Mouse (Mus musculus) liver, embryonic 13.5 days (tissue): ENCODE measurements around the gene Gm5741. TPM values are rescaled to one million over a fixed set of nuclear protein-coding genes. Genes with fewer than 3 reads are reported as not detected.

Experiments
- ATAC-seq: fragments of 200-750 bp; cut with Nextera tagmentation; 2 replicates; pipeline ENCODE4 v1.8.0; 2017; ENCODE audit warnings: low read depth, mild to moderate bottlenecking, moderate number of reproducible peaks, moderate library complexity
- DNase-seq: peaks from one replicate; pipeline ENCODE4 v3.0.0; 2022
- H3K27ac ChIP-seq: fragments of 300-500 bp; sonication (generic); 2 replicates; pipeline ENCODE4 v1.5.1; 2015; ENCODE audit warnings: moderate library complexity, mild to moderate bottlenecking, inconsistent platforms
- H3K27me3 ChIP-seq: fragments of 300-500 bp; sonication (generic); 2 replicates; pipeline ENCODE4 v1.6.1; 2015; ENCODE audit warnings: mild to moderate bottlenecking, inconsistent platforms
- H3K36me3 ChIP-seq: fragments of 300-500 bp; sonication (generic); 2 replicates; pipeline ENCODE4 v1.6.1; 2015; ENCODE audit warnings: mild to moderate bottlenecking, inconsistent platforms
- H3K4me1 ChIP-seq: fragments of 300-500 bp; sonication (generic); replicated peaks from 2 replicates; pipeline ENCODE4 v1.6.1; 2015; ENCODE audit warnings: inconsistent platforms
- H3K4me2 ChIP-seq: fragments of 300-500 bp; sonication (generic); 2 replicates; pipeline ENCODE4 v1.6.1; 2015; ENCODE audit warnings: inconsistent platforms, mild to moderate bottlenecking, moderate library complexity
- H3K4me3 ChIP-seq: fragments of 300-500 bp; sonication (generic); replicated peaks from 2 replicates; pipeline ENCODE4 v1.5.1; 2015; ENCODE audit warnings: mild to moderate bottlenecking, inconsistent platforms
- H3K9ac ChIP-seq: fragments of 300-500 bp; sonication (generic); 2 replicates; pipeline ENCODE4 v1.6.1; 2015; ENCODE audit warnings: mild to moderate bottlenecking, inconsistent platforms
- H3K9me3 ChIP-seq: fragments of 300-500 bp; sonication (generic); replicated peaks from 2 replicates; pipeline ENCODE4 v1.6.1; 2016; ENCODE audit warnings: inconsistent platforms
- whole genome bisulfite sequencing: fragments of 180-500 bp; shearing (Covaris S2); methylation state at CpG from one replicate; pipeline ENCODE4 v1.1.7; 2015; ENCODE audit not compliant: insufficient replicate concordance; 5-methylcytosine and 5-hydroxymethylcytosine counted together
- polyA plus RNA-seq: library from polyadenylated mRNA; unstranded; fragments of >200 nt; fragmentation: Nextera tagmentation; extraction: Ambion mirVana; gene quantifications from 2 replicates; pipeline ENCODE4 v1.2.1, GENCODE M21; 2015

Gene Gm5741
- polyA plus RNA-seq, 1 experiment from 2014 or later = not detected

DNA sequence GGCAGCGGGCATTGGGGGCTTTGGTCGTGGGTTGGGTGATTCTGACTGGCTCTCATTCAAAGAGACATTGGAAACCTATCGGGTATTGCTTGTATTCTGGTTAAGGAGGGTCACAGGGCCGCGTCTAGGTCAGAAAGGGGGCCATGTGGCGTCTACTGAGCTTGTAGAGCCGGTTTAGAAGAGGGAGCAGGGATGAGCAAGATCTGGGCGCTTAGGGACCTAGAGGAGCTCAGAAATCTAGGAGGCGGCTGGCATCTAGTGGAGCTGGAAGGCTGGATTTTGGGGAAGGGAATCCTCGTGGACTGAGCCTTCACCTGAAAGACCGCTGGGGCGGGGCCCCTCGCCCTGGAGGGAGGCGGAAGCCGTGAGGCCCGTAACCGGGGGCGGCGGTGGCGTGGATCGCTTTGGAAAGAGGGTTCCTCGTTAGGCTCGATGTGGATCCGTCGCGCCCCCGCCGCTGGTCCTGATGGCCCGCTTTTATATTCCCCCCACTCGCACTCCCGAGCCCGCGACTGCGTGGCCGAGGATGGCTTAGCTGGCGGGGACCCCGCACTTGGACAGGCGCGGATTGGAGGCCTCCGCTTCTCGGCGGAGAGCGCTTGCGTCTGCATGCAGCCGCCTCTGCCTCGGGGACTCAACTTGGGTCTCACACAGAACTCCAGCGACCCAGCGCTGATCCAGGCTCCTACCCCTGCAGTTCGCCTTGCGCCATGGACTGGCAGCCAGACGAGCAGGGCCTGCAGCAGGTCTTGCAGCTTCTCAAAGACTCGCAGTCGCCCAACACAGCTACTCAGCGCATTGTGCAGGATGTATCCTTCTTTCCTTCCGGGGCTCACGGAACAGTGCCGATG lies 29.9 kb downstream of the Gm5741 start:
- Histone ChIP-seq H3K9ac (peak overlapping the region; percentile 93), H3K9me3 (no peaks in the 10 kb centered on the region), H3K4me1 (peaks cover 67% of the 10 kb centered on the region), H3K4me3 (peak overlapping the region; percentile 86), H3K4me2 (peak overlapping the region; percentile 93), H3K27ac (peak overlapping the region; percentile 97), H3K36me3 (peaks cover 45% of the 10 kb centered on the region), H3K27me3 (no peaks in the 10 kb centered on the region)
- DNase-seq (peak; percentile 62), ATAC-seq (peak; percentile 40)
- under 1% methylated on average over 57 of the region's 57 CpGs for WGBS

DNA sequence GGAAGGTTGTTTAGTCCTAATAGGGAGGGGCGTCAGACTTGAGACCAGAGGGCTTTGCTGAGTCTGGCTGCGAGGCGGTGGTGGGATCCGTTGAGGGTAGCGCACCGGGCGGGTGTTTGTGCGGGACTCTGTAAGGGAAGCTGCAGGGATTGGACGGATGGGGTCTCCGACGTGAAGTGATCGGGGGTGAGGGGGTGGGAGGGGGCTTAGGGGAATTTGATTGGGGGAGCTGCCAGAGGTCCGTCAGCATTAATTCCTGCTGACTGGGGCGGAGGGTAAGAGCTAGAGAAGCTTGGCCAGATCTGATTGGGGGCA lies 30.5 kb downstream of the Gm5741 start:
- peaks cover 45% of the 10 kb centered on the region for H3K36me3 ChIP-seq
- peaks cover 71% of the 10 kb centered on the region for H3K4me1 ChIP-seq
- H3K9ac ChIP-seq = peak overlapping the region; percentile 93
- H3K9me3 ChIP-seq = no peaks in the 10 kb centered on the region
- H3K4me2 ChIP-seq = peak overlapping the region; percentile 93
- peak; percentile 32 for ATAC-seq
- H3K4me3 ChIP-seq = peak overlapping the region; percentile 86
- H3K27ac ChIP-seq = peak overlapping the region; percentile 97
- WGBS = under 1% methylated on average over 14 of the region's 14 CpGs
- no peaks in the 10 kb centered on the region for H3K27me3 ChIP-seq
- no peak for DNase-seq

DNA sequence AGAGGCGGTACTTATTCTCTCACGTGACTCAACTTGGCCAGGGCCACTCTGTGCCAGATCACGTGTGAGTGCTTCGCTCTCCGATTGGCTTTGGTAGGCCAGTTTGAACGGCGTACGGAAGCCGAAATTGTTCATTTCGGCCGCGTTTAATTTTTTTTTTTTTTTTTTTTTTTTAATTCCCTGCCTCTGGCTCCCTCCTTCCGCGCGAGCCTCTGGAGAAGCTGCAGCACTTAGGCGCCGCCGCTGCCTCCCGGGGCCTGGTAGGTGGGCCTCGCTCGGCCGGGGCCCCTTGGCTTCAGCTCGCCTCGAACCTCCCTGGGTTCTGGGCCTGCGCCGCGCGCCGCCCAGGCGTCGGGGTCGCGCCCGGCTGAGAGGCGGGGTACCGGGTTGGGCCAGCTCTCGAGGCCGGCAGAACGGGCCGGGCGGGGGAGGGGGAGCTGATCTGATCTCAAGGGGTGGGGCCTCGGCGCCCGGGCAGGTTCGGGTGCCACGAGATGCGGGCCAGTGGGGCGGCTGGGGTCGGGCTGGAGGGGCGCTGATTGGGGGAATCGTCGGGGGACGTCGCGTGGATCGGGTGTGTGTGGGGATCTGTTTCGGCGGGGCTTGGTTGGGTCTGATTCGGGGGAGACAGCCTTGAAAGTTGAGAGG lies 30.9 kb downstream of the Gm5741 start, which contains the start of gene Tnpo2:
TSS of gene Tnpo2 (plus strand) at position 198 of the 648 bp plus-strand sequence.
- H3K27me3 ChIP-seq = no peaks in the 10 kb centered on the region
- ATAC-seq (peak; percentile 84), DNase-seq (peak; percentile 86)
- H3K9ac ChIP-seq = peak within 1 kb of the TSS; percentile 93
- H3K27ac ChIP-seq = peak within 1 kb of the TSS; percentile 97
- H3K4me3 ChIP-seq = peak within 1 kb of the TSS; percentile 86
- peaks cover 73% of the 10 kb centered on the region for H3K4me1 ChIP-seq
- H3K4me2 ChIP-seq = peak within 1 kb of the TSS; percentile 93
- H3K9me3 ChIP-seq = no peaks in the 10 kb centered on the region
- H3K36me3 ChIP-seq = peaks cover 45% of the 10 kb centered on the region
- WGBS = under 1% methylated on average over 59 of the region's 59 CpGs

DNA sequence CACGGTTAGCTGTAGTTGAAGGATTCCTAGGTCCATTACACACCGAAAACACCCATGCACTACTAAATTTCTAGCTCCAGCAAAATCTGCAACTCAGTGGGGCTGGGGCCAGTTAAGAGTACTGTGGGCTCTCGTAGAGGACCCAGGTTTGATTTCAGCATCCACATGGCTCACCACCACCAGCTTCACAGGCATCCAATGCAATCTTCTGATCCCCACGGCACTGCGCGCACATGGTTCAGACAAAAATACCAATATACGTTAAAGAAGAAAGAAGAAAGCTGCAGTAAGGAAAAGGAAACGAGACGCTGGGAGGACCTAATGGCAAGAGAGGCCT lies 31.4 kb downstream of the Gm5741 start:
- Histone ChIP-seq H3K4me1 (peaks cover 69% of the 10 kb centered on the region), H3K4me2 (peak overlapping the region; percentile 93), H3K36me3 (peaks cover 45% of the 10 kb centered on the region), H3K27ac (peak overlapping the region; percentile 88), H3K9ac (peak overlapping the region; percentile 81), H3K9me3 (no peaks in the 10 kb centered on the region), H3K27me3 (no peaks in the 10 kb centered on the region), H3K4me3 (peak overlapping the region; percentile 86)
- DNase-seq = no peak
- ATAC-seq = peak; percentile 32
- 0% methylated on average over 9 of the region's 9 CpGs for WGBS

DNA sequence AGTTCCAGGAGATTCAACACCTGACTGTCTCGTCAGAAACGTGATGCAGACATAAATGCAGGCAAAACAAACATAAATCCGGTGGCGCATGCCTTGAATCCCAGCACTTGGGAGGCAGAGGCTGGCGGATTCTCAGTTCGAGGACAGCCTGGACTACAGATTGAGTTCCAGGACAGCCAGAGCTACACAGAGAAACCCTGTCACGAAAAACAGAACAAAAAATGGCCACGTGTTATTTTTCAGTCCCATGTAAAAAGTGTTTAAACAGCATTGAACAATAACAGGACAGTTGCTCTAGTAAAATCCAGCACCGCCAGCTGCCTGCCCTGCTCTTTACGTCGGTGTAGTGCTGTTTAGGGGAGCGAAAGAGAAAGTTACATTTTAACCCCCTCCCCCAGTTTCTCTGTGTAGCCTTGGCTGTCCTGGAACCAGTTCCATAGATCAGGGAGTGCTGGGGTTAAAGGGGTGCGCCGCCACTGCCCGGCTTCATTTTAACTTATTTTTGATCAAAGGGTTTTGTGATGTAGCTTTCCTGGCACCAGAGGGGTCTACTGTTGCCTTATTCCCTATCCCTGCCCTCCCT lies 32.0 kb downstream of the Gm5741 start:
- H3K36me3 ChIP-seq = peaks cover 45% of the 10 kb centered on the region
- H3K4me3 ChIP-seq = peak overlapping the region; percentile 86
- no peaks in the 10 kb centered on the region for H3K9me3 ChIP-seq
- H3K27ac ChIP-seq = peak overlapping the region; percentile 88
- no peaks in the 10 kb centered on the region for H3K27me3 ChIP-seq
- DNase-seq (peak; percentile 27), ATAC-seq (0 out of 2 replicates have a peak, but pooled peaks have one; percentile 8)
- peak overlapping the region; percentile 81 for H3K9ac ChIP-seq
- under 1% methylated on average over 15 of the region's 15 CpGs for WGBS
- H3K4me1 ChIP-seq = peaks cover 64% of the 10 kb centered on the region
- peak overlapping the region; percentile 93 for H3K4me2 ChIP-seq

DNA sequence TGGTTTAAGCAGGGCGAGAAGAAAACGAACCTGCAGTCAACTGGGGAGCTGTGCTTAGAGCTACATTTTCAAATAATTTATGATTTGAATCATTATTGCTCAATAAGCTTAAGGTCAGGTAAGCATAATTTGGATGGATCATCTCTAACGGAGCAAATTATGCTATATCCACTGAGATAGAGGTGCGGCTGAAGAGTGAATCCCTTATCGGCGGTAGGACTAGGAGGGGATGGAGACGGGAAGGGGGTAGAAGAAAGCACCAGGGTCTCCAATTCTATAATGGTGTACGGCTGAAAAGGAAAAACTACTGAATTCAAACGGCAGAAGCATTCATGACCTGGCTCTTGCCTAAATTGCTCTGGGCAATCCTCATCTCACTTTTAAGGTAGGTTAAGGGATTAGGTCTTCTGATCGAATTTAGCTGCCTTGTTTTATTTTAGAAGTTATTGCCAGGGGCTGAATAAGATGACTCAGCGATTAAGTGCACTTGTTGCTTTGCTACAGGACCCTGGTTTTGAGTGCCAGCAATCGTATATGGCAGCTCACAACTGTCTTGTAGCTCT lies 32.5 kb downstream of the Gm5741 start:
- no peak for ATAC-seq
- Histone ChIP-seq H3K27me3 (no peaks in the 10 kb centered on the region), H3K9me3 (no peaks in the 10 kb centered on the region), H3K27ac (peak overlapping the region; percentile 88), H3K36me3 (peaks cover 44% of the 10 kb centered on the region), H3K4me3 (peak overlapping the region; percentile 86), H3K9ac (peak overlapping the region; percentile 81), H3K4me2 (peak overlapping the region; percentile 93), H3K4me1 (peaks cover 60% of the 10 kb centered on the region)
- WGBS = 4% methylated on average over 12 of the region's 12 CpGs
- DNase-seq = no peak

DNA sequence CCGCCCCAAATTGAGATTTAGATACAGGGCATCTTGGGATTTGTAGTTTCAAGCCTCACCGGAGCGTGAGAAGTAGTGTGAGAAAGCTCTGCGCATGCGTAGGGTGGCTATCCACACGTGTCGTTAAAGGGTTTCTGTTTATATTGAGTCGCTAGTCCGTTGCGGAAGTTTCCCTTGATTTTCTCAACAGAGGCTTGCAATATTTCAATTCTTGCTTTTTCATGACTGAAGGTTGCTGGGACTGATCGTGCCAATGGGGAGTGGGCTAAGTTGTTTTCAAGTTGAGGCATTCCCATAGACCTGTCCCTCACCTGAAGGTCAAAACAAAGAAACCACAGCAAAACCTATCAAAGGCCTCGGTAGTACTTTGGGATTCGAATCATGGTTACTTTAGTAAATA lies 33.0 kb downstream of the Gm5741 start:
- peak overlapping the region; percentile 93 for H3K4me2 ChIP-seq
- H3K27me3 ChIP-seq = no peaks in the 10 kb centered on the region
- peaks cover 60% of the 10 kb centered on the region for H3K4me1 ChIP-seq
- DNase-seq (peak; percentile 61), ATAC-seq (no peak)
- peak overlapping the region; percentile 86 for H3K4me3 ChIP-seq
- peak overlapping the region; percentile 88 for H3K27ac ChIP-seq
- H3K36me3 ChIP-seq = peaks cover 44% of the 10 kb centered on the region
- under 1% methylated on average over 13 of the region's 13 CpGs for WGBS
- peak overlapping the region; percentile 81 for H3K9ac ChIP-seq
- H3K9me3 ChIP-seq = no peaks in the 10 kb centered on the region

DNA sequence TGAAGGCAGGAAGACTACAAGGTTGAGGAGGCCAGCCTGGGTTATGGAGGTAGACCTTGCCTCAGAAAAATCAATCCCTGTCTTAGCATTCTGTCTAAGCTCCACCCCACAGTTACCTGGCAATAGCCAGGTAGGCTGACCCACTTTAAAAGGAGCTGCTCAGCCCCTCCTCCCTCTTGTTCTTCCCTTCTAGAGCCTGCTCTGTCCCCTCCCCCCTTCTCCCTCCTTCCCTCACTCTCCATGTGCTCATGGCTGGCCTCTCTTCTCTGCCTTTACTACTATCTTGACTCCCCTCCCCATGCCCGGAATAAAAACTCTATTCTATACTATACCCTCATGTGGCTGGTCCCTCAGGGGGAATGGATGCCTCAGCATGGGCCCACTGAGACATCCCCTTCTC lies 33.9 kb downstream of the Gm5741 start:
- peaks cover 50% of the 10 kb centered on the region for H3K36me3 ChIP-seq
- ATAC-seq (no peak), DNase-seq (no peak)
- 41% methylated on average over 1 of the region's 1 CpGs for WGBS
- H3K4me3 ChIP-seq = no peak overlapping the region
- peaks cover 61% of the 10 kb centered on the region for H3K4me1 ChIP-seq
- no peaks in the 10 kb centered on the region for H3K27me3 ChIP-seq
- H3K27ac ChIP-seq = peak overlapping the region; percentile 51
- 0 out of 2 replicates have a peak overlapping the region, but pooled peaks have one; percentile 29 for H3K9ac ChIP-seq
- H3K4me2 ChIP-seq = peak overlapping the region; percentile 93
- H3K9me3 ChIP-seq = no peaks in the 10 kb centered on the region

DNA sequence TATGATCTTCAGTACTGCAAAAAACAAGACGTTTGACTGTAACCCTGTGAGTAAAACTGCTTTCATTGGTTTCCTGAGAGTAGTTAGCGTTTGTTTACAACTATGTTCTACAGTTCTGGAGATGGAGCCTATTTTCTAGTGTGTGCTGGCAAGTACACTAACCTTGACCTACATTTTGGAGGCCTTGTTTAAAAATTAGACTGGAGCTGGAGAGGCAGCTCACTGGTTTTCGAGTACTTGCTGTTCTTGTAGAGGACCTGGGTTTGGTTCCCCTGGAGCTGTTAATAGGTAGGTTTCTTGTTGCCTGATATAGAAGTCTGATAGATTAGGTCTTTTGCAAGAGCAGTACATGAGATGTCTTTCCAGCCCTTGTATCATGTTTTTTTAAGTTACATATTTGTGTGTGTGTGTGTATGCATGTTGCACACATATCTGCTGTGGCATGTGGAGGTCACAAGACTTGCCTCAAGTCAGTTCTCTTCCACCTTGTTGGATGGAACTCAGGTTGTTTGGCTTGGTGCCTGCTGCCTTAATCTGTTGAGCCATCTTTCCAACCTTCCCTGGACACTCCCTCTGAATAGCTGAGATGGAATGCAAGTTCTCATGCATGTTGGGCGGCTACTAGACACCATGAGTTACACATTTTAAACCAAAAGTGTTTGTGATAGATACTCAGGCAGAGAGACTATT lies 35.0 kb downstream of the Gm5741 start:
- 0 out of 2 replicates have a peak overlapping the region, but pooled peaks have one; percentile 35 for H3K27ac ChIP-seq
- H3K9me3 ChIP-seq = no peaks in the 10 kb centered on the region
- no peak overlapping the region for H3K4me3 ChIP-seq
- H3K9ac ChIP-seq = 0 out of 2 replicates have a peak overlapping the region, but pooled peaks have one; percentile 12
- H3K4me1 ChIP-seq = peaks cover 63% of the 10 kb centered on the region
- 73% methylated on average over 4 of the region's 4 CpGs for WGBS
- peaks cover 55% of the 10 kb centered on the region for H3K36me3 ChIP-seq
- H3K27me3 ChIP-seq = no peaks in the 10 kb centered on the region
- ATAC-seq (no peak), DNase-seq (no peak)
- no peak overlapping the region for H3K4me2 ChIP-seq

DNA sequence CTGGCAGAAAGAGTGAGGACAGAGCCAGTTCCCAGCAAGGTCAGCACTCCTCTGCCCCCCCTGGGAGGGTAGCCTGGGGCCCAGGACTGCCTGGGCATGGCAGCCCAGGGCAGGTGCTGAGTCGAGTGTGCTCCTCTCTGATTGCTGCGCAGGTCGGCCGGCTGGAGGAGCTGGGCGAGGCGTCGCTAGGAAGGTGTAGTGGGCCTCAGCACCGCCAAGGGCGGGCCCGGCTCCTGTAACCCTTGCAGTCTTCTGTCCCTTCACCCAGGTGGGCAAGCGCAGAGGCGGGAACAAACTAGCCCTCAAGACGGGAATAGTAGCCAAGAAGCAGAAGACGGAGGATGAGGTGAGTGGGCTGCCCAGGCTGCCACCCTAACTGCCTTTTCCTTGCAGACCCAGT lies 38.5 kb downstream of the Gm5741 start:
- peaks cover 55% of the 10 kb centered on the region for H3K36me3 ChIP-seq
- no peak for DNase-seq

More for the DNA sequence above, 38.5 kb downstream of the Gm5741 start:
- WGBS = 85% methylated on average over 14 of the region's 14 CpGs
- Histone ChIP-seq H3K4me1 (peaks cover 64% of the 10 kb centered on the region), H3K27ac (peak overlapping the region; percentile 97; the same call in 1 of the 2 replicates), H3K4me3 (peak overlapping the region; percentile 100), H3K9me3 (no peaks in the 10 kb centered on the region), H3K9ac (peak overlapping the region; percentile 100; the same call in 1 of the 2 replicates), H3K27me3 (no peaks in the 10 kb centered on the region), H3K4me2 (peak overlapping the region; percentile 92)
- ATAC-seq = no peak
